Mouse (Mus musculus) gastrocnemius, postnatal 36 days (tissue): ENCODE measurements around the gene Kcnj6. TPM values are rescaled to one million over a fixed set of nuclear protein-coding genes. Genes with fewer than 3 reads are reported as not detected.

ENCODE experiments used
- DNase-seq, 2 experiments: peaks; one replicate each; pipeline ENCODE4 v3.0.0; 2022
- intact Hi-C: fragments of 180-260 bp; cut with DNase I; formaldehyde crosslinking; loops from one replicate; pipeline ENCODE4 v1.15.1; 2025
- microRNA-seq, 2 experiments: library from miRNA; unstranded; fragments of <30 nt; microRNA quantifications; one replicate each; pipeline ENCODE4 v1.2.0; 2021
- total RNA-seq, 2 experiments: library from RNA; stranded (reverse); gene quantifications; 2 replicates each; pipeline ENCODE4 v1.2.3; 2021

Kcnj6 gene
- total RNA-seq, 2 experiments from 2014 or later, result not detected

DNA sequence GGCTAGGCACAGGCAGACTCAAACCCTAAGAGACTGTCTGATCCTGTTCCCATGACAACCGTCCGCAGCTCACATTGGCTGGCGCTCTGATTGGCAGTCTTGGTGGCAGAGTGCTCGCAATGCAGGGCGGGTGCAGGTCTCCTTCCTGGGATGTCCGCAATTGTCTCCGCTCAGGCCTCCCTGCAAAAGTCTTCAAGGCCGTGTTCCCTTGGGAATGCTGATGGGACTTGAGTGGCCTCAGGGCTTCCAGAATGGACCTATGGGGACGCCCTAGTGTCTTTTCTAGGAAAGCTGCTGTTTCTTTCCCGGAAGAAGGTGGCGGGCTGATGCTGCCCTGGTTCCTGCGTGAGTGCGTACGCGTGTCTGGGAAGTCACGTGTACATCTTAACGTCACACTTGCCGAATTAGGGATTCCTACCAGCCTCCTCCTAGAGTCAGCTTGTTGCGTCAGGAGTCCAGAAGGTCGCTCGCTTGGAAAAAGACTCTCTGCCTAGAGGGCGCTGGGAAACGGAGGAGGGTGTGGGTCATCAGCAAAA lies 273.4 kb downstream of the Kcnj6 start:
- intact Hi-C loops, result no loop called here
- peak; percentile 54 to 55 for DNase-seq

DNA sequence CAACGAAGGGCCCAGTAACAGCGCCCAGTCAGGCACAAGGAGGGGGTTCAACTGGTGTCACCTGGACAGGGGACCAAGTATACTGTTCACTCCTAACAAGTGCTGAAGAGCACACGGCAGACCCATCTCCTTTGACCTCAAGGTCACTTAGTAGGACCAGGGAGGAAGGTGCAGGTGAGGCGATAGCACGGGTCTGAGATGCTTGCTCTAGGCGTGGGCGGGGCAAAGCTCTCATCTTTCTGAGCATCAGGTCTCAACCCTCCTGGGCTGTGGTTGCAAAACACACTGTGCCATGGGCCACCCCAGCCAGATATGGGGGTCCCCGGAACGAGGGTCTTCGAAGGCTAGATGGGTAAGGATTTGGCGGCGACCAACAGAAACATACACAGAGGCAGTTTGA lies 274.6 kb downstream of the Kcnj6 start:
- intact Hi-C loops, result no loop called here
- no peak for DNase-seq

GRCm38 (mm10) chr16:94721549-94722006 lies 275.9 kb downstream of the Kcnj6 start:
- DNase-seq, result no peak
- intact Hi-C loops, result no loop called here

GRCm38 (mm10) chr16:94720476-94721153 lies 276.9 kb downstream of the Kcnj6 start:
- intact Hi-C loops, result no loop called here
- no peak for DNase-seq

DNA sequence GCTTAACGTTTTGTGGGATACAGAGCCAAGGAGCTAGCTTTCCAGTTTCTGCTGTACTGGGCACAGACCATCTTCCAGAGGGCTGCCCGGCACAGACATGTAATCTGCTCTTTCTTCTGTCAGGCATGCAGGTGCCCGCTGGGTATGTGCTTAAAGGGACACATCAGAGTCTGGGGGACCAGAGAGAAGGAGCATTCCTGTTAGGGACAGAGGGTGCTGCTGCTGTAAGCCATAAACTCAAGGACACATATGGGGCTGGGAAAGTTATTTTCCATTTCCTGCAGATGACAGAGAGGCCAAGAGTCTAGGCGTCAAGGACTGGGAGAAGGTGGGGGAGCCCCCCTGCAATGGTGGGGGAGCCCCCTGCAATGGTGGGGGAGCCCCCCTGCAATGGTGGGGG lies 278.0 kb downstream of the Kcnj6 start:
- DNase-seq, result no peak
- intact Hi-C loops, result no loop called here

- intact Hi-C loops, result no loop called here
- no peak for DNase-seq
These were observed 278.6 kb downstream of the Kcnj6 start for GRCm38 (mm10) chr16:94718919-94719318.

GRCm38 (mm10) chr16:94717051-94717450 lies 280.4 kb downstream of the Kcnj6 start:
- no peak for DNase-seq
- intact Hi-C loops, result no loop called here

DNA sequence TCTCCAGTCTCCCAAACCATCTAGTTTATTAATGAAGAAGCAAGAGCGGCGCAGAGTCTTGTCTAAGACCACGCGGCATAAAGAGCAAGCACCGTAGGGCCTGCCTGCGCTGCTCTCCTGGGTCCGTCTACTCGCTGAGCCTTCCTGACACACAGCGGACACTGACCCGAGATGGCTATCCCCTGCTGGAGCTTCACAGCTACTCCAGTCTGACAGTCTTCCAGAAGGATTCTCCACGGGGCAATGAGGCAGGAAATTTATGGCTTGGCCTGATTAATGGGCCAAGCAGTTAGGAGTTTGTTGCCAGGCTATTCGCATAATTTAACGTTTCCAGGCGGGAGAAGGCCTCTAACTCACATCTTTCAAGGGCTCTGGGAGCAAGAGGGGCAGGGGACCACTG lies 283.0 kb downstream of the Kcnj6 start:
- no peak for DNase-seq

GRCm38 (mm10) chr16:94713480-94714094 lies 283.9 kb downstream of the Kcnj6 start:
- peak; percentile 68 for DNase-seq
- intact Hi-C loops, result no loop called here

More for the DNA sequence above, 283.0 kb downstream of the Kcnj6 start:
- intact Hi-C loops, result no loop called here

DNA sequence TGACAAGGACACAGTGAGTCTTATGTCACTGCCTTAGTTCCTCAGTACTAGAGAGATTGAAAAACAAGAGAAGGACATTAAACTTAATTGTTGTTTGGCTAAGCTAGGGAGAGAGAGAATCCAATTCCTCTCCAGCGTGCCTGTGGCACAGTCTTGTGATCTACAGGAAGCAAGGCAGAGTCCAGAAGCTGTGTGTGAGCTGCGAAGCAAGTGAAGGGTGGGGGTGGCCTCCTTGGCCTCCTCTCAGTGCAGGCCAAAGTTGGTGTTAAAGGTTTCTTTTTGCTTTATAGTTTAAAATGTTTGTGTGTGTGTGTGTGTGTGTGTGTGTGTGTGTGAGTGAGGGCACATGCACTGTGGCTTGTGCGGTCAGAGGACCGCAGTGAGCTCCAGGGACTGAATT lies 295.5 kb downstream of the Kcnj6 start:
- intact Hi-C loops, result no loop called here
- no peak for DNase-seq

- no peak for DNase-seq
- intact Hi-C loops, result no loop called here
These were observed 296.4 kb downstream of the Kcnj6 start for GRCm38 (mm10) chr16:94701141-94701540.

Small RNA genes lying within 50 kb of the gene (microRNA-seq; reads per million reads assigned to microRNA genes)
- 0 reads per million in 2 experiments for gene Gm22745
